Mouse (Mus musculus) granulocyte monocyte progenitor cell, adult 5-6 weeks (primary cell): ENCODE results near the gene Plekhn1. TPM values are rescaled to one million over a fixed set of nuclear protein-coding genes. Genes with fewer than 3 reads are reported as not detected.

ENCODE experiments used
- ATAC-seq: replicated peaks from 2 replicates; pipeline ENCODE4 v1.8.0; 2016; ENCODE audit warnings: mild to moderate bottlenecking, moderate TSS enrichment, inconsistent platforms; ENCODE audit not compliant: poor library complexity, severe bottlenecking
- total RNA-seq, 2 experiments: library from RNA; stranded (forward) in 1 of 2; stranded (reverse) in 1 of 2; fragments of 200-712, 200-1000 nt in 1 of 2; fragments of >200 nt in 1 of 2; fragmentation: Nextera tagmentation in 1 of 2; gene quantifications; 2 replicates each; pipeline ENCODE4 v1.2.3; 2014 to 2017

Plekhn1 gene
- total RNA-seq, 2 experiments from 2014 or later: 13.4 to 24.3 TPM

DNA sequence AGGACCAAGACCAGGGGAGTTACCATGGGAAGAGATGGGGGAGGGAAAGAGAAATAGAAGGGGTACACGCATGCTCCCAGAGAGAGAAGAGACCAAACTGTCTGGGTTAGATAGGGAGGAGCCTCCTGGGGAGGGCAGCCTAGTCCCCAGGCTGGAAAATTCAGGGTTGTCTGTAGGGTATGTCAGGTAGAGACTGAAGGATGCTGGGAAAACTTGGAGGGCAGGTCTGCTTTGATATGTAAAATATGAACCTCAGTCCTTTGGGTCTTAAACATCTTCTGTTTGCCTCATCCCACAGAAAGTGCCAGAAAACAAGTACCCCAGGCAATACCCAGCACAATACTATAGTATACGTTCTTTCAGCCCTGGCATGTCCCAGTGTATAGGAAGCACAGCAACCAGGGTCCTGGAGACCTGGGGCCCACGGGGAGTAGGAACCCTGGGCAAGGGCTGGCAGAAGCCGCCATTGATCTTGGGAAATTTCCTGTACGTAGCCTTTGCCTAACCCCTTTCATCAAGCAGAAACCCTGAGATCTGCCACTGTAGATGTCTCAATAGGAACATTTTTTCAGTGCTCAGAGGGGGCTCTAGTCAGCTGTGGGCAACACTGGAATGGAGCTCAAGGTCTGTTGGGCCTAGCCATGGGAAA lies 46.4 kb downstream of the Plekhn1 start:
- peak; percentile 81 for ATAC-seq

DNA sequence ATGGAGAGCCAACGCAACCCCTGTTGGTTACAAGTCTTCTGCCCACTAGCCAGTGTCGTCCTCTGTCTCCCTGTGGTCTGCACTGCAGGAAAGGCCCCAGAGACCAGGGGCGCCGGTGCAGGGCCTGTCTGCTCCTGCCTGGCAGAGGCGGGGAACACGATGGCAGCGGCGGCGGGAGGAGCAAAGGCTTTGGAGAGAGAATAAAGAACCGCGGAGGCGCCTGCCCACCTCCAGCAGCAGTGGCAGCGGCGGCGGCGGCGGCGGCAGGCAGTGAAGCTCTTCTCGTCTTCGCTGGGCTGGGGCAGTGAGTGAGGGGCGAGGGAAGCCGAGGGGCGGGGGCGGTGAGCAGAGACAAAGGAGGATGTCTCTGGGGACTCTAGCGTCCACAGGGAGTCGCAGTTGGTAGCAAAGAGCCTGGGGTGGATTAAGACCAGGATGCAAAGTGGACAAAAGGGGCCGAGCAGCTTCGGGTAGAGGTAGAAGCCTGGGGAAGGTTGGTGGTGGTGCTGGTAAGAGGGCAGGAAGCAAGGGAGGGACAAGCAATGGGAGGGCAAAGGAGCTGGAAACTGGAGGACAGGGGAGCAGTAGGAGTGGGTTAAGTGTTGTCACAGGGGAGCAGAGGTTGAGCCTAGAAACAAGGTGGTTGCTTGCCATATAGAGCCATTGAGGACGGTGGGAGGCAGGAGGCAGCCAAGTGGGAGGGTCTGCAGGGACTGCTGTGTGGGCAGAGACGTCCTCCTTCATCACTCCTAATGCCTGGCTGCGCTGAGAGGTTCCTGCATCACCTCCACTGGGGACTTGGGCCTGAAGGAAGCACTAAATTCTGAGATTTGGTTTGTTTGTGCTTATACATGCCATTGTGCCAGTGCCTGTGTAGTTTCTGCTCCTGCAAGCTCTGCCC lies 48.5 kb downstream of the Plekhn1 start:
- ATAC-seq: no peak

DNA sequence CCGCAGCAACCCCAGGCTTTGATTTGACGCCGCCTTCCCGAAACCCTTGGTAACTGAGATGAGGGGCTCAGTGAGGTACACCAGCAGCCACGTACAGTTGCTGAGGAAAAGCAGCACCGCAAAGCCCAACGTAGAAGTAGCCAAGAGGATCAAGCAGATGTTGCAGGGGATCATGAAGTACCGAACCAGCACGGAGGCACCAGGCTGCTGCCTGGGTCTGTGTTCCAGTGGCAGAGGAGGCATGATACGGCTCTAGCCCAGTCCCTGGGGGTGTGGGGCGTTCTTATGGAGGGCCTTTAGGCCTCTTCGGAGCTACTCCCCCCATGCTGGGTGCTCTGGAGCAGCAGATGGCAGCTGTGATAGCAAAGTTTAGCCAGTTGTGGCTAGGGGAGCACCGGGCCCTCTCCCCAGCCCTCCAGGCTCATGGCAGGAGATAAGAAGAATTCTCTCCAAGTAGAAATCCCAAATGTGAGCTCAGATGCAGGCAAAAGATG lies 49.2 kb downstream of the Plekhn1 start:
- no peak for ATAC-seq

DNA sequence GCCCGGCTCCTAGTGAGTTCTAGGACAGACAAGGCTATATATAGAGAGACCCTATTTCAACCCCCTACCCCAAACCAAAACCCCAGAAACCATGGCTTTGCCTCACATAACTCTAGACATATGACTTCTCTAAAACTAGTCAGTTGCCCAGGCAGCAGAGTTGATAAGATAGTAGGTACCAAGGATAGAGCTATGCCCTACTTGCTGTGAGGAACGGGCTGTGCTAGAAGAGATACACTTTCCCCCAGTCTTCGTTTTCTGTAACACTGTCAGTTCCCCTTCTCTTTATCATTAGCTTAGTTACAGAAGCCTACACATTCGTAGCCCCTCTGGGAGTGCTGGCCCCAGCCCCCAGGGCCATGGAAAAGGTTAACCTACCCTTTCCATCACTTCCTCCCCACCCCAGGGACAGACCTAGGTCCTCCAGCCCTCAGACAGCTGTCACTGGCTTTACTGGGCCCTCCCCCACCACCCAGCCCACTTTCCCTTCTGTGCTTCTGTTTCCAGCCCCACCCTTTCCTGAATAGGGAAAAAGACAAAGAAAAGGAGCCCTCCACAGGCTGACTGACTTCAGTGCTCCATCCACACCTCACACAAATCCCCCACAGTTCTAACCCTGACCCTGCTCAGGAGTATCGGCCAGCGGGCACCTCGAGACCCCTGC lies 50.2 kb downstream of the Plekhn1 start:
- no peak for ATAC-seq

DNA sequence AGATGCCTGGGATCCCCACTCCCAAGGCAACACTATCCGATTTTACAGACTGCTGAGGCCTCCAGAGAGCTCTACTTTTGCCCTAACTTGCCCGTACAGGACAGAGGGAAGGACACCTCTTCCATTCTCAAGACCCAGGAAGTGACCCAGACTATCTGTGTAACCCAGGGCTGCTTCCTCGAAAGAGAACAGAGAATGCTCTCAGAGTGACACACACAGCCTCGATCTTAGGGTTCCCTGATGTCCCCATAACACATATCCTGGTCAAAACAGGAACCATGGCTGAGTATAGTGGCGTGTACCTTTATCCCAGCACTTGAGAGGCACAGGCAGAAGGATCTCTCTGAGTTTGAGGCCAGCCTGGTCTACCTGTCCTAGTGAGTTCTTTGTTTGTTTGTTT lies 50.9 kb downstream of the Plekhn1 start:
- peak; percentile 54 for ATAC-seq

DNA sequence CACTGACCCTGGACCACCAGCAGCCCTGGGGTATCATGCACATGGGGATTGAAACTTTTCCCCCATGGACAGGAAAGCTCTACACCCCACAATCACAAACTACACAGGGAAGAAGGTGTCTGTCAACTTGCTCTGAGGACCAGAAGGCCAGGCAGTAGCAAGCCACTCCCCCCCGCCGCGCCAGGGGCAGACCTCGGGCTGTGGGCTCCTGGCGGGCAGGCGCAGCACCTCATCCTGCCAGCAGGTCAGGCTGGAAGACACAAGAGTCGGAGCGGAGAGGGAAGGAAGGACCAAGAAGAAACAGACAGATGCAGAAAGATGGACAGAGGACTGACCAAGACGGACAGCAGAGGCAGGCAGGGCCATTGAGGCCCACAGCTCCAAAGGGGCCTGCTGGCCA lies 57.0 kb downstream of the Plekhn1 start:
- no peak for ATAC-seq

DNA sequence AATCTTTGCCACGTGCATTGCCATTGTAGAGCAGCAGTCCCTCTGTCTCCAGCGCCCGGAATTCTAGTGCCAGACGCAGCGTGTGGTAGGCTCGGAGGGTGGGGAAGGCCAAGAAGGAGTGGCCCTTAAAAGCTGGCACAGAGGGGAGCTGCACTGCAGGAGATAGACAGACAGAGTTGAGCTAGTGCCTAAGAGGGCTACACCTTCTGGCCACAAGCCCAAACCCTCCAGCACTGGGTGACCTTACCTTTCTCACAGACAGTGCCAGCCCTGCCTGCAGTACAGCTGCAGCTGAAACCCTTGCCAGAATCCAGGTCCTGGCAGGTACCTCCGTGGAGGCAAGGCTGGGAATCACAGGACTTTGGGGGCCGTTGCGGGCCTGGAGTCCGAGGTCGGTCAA lies 62.8 kb downstream of the Plekhn1 start:
- ATAC-seq: no peak

Other genes starting within 250 kb of the Plekhn1 start
- gene B3galt6, start 242.2 kb downstream of the Plekhn1 start, total RNA-seq (2014; fragmentation: Nextera tagmentation): 6.4 and 6.6 TPM in 2 replicates
- gene B3galt6, start 242.2 kb downstream of the Plekhn1 start, total RNA-seq (2017): 10.3 and 10.7 TPM in 2 replicates
- 62.0 and 73.4 TPM in 2 replicates for gene Sdf4, start 242.0 kb downstream of the Plekhn1 start, total RNA-seq (2014; fragmentation: Nextera tagmentation)
- 174 and 182 TPM in 2 replicates for gene Sdf4, start 242.0 kb downstream of the Plekhn1 start, total RNA-seq (2017)
- 2.2 TPM in 1 of 2 replicates, not detected in the other for gene Tnfrsf4, start 221.0 kb downstream of the Plekhn1 start, total RNA-seq (2014; fragmentation: Nextera tagmentation)
- gene Tnfrsf4, start 221.0 kb downstream of the Plekhn1 start, total RNA-seq (2017): 1.1 TPM in 1 of 2 replicates, not detected in the other
- gene Tnfrsf18, start 208.7 kb downstream of the Plekhn1 start, total RNA-seq (2014; fragmentation: Nextera tagmentation): 0.99 and 4.6 TPM in 2 replicates
- 1.9 and 4.6 TPM in 2 replicates for gene Tnfrsf18, start 208.7 kb downstream of the Plekhn1 start, total RNA-seq (2017)
- gene Ttll10, start 175.4 kb downstream of the Plekhn1 start, total RNA-seq (2014; fragmentation: Nextera tagmentation): not detected in 2 replicates
- not detected in 2 replicates for gene Ttll10, start 175.4 kb downstream of the Plekhn1 start, total RNA-seq (2017)
- 32.2 and 43.0 TPM in 2 replicates for gene 9430015G10Rik, start 124.9 kb downstream of the Plekhn1 start, total RNA-seq (2014; fragmentation: Nextera tagmentation)
- gene 9430015G10Rik, start 124.9 kb downstream of the Plekhn1 start, total RNA-seq (2017): 24.7 and 32.8 TPM in 2 replicates
- not detected in 2 replicates for gene Rnf223, start 104.3 kb downstream of the Plekhn1 start, total RNA-seq (2014; fragmentation: Nextera tagmentation)
- gene Rnf223, start 104.3 kb downstream of the Plekhn1 start, total RNA-seq (2017): 0.17 TPM in 1 of 2 replicates, not detected in the other
- 1.1 and 8.9 TPM in 2 replicates for gene Agrn, start 37.4 kb downstream of the Plekhn1 start, total RNA-seq (2014; fragmentation: Nextera tagmentation)
- gene Agrn, start 37.4 kb downstream of the Plekhn1 start, total RNA-seq (2017): 1.2 and 2.1 TPM in 2 replicates
- gene Isg15, start 34.0 kb downstream of the Plekhn1 start, total RNA-seq (2014; fragmentation: Nextera tagmentation): 4.6 and 11.1 TPM in 2 replicates
- gene Isg15, start 34.0 kb downstream of the Plekhn1 start, total RNA-seq (2017): 1.2 TPM in 1 of 2 replicates, not detected in the other
- gene AW011738, start 31.6 kb downstream of the Plekhn1 start, total RNA-seq (2014; fragmentation: Nextera tagmentation): 1.5 and 2.1 TPM in 2 replicates
- gene AW011738, start 31.6 kb downstream of the Plekhn1 start, total RNA-seq (2017): 0.26 and 0.43 TPM in 2 replicates
- not detected in 2 replicates for gene Perm1, start 19.0 kb downstream of the Plekhn1 start, total RNA-seq (2014; fragmentation: Nextera tagmentation)
- 0.05 TPM in 1 of 2 replicates, not detected in the other for gene Perm1, start 19.0 kb downstream of the Plekhn1 start, total RNA-seq (2017)
- 97.3 and 108 TPM in 2 replicates for gene Noc2l, start 1.2 kb upstream of the Plekhn1 start, total RNA-seq (2014; fragmentation: Nextera tagmentation)
- gene Noc2l, start 1.2 kb upstream of the Plekhn1 start, total RNA-seq (2017): 116 and 135 TPM in 2 replicates
- gene Samd11, start 20.8 kb upstream of the Plekhn1 start, total RNA-seq (2014; fragmentation: Nextera tagmentation): not detected in 2 replicates
- 0.15 and 0.60 TPM in 2 replicates for gene Samd11, start 20.8 kb upstream of the Plekhn1 start, total RNA-seq (2017)
- gene Vmn2r-ps159, start 96.2 kb upstream of the Plekhn1 start, total RNA-seq (2014; fragmentation: Nextera tagmentation): not detected in 2 replicates
- not detected in 2 replicates for gene Vmn2r-ps159, start 96.2 kb upstream of the Plekhn1 start, total RNA-seq (2017)